Mouse (Mus musculus): ENCODE results near the gene Agpat3.

Agpat3 gene

GRCm38 (mm10) chr10:78324556-78325164, 27.6 kb downstream of the Agpat3 start:
- DNase-seq (ENCODE audit: extremely low spot score, low spot score) = no peak

GRCm38 (mm10) chr10:78323214-78323880, 28.9 kb downstream of the Agpat3 start:
- no peak for DNase-seq (ENCODE audit: extremely low spot score, low spot score)

- DNase-seq (ENCODE audit: extremely low spot score, low spot score) = no peak
These were observed 29.5 kb downstream of the Agpat3 start for GRCm38 (mm10) chr10:78322806-78323205.

- no peak for DNase-seq (ENCODE audit: extremely low spot score, low spot score)
These were observed 31.0 kb downstream of the Agpat3 start for GRCm38 (mm10) chr10:78321133-78321757.

GRCm38 (mm10) chr10:78320526-78320925, 31.8 kb downstream of the Agpat3 start:
- DNase-seq (ENCODE audit: extremely low spot score, low spot score) = no peak

- no peak for DNase-seq (ENCODE audit: extremely low spot score, low spot score)
These were observed 32.3 kb downstream of the Agpat3 start for GRCm38 (mm10) chr10:78319940-78320339.

GRCm38 (mm10) chr10:78317270-78317923, 34.9 kb downstream of the Agpat3 start:
- no peak for DNase-seq (ENCODE audit: extremely low spot score, low spot score)

GRCm38 (mm10) chr10:78316228-78317087, 35.8 kb downstream of the Agpat3 start:
- no peak for DNase-seq (ENCODE audit: extremely low spot score, low spot score)

DNA sequence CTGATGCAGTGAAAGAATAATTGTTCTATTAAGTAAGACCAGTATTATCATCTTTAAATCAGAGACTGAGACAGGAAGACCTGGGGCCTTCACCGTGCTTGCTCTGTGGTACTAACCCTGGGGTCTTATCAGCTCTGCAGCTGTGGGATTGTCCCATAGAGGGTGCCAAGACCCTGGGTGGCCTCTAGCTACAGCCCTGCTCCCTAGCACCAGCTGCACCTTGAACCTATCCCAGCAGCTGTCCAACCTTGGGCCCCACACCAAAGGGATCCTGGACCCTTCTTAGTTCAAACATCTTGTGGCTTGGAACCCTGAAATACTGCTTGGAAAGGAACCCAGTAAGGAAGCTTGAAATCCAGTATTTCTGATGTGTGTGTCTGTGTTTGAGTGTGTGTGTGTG, 37.1 kb downstream of the Agpat3 start:
- DNase-seq (ENCODE audit: extremely low spot score, low spot score) = no peak

- no peak for DNase-seq (ENCODE audit: extremely low spot score, low spot score)
These were observed 40.2 kb downstream of the Agpat3 start for GRCm38 (mm10) chr10:78311886-78312635.

DNA sequence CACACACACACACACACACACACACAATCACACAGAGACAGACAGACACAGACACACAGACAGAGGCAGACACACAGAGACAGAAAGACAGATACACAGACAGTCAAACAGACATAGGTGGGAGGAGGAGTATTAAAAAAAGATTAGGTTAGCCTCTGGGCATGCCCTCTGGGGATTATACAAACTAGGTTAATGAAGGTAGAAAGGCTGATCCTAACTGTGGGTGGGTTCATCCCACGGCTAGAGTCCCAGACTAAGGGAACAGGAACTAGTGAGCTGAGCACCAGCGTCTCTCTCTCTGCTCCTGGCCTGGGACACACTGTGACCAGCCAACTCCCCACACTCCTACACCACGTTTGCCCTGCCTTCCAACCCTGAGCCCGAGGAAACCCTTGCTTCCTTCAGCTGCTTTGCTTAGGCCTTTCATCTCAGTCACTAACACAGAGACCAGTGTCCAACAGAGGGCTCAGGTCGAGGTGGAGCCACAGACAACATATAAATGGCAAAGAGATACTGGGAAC, 41.5 kb downstream of the Agpat3 start:
- DNase-seq (ENCODE audit: extremely low spot score, low spot score) = no peak

GRCm38 (mm10) chr10:78308617-78309016, 43.7 kb downstream of the Agpat3 start:
- DNase-seq (ENCODE audit: extremely low spot score, low spot score) = no peak

DNA sequence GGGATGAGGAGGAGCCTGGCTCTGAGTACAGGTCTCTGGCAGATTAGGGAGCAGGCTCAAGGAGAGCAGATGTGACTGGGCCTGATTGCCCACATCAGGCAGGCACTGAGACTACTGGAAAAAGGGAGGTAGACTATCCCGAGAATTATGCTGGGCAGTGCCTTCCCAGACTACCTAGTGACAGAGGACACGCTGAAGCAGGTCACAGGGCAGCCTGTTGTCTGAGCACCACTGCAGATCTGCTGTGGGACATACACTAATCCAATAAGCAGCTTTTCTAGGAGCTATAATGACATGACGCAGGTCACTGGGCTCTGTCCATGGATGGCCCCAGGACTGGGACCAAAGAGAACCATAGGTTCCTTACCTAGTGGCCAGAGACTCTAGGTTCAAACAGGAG, 44.9 kb downstream of the Agpat3 start:
- DNase-seq (ENCODE audit: extremely low spot score, low spot score) = no peak

- DNase-seq (ENCODE audit: extremely low spot score, low spot score) = no peak
These were observed 46.3 kb downstream of the Agpat3 start for GRCm38 (mm10) chr10:78306027-78306426.

DNA sequence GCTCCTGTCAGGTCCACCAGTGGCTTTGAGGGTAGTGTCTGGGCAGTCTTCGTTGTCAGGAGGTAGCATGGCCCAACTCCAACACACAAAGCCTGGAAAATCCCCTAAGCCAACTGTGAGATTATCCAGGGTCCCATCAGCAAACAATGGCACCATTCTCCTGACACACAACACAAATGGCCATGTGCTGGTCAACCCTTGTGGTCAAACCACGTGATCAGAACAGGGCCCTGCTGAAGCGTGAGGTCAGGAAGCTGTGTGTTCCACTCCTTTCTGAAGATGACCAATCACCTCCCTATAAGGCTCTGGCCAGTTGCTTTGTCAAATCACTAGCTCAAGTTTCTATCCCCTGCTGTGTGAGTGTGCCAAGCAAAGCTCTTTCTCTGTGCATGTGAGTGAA, 47.3 kb downstream of the Agpat3 start:
- DNase-seq (ENCODE audit: extremely low spot score, low spot score) = no peak

- no peak for DNase-seq (ENCODE audit: extremely low spot score, low spot score)
These were observed 48.6 kb downstream of the Agpat3 start for GRCm38 (mm10) chr10:78303675-78304074.

- no peak for DNase-seq (ENCODE audit: extremely low spot score, low spot score)
These were observed 52.2 kb downstream of the Agpat3 start for GRCm38 (mm10) chr10:78300061-78300460.

DNA sequence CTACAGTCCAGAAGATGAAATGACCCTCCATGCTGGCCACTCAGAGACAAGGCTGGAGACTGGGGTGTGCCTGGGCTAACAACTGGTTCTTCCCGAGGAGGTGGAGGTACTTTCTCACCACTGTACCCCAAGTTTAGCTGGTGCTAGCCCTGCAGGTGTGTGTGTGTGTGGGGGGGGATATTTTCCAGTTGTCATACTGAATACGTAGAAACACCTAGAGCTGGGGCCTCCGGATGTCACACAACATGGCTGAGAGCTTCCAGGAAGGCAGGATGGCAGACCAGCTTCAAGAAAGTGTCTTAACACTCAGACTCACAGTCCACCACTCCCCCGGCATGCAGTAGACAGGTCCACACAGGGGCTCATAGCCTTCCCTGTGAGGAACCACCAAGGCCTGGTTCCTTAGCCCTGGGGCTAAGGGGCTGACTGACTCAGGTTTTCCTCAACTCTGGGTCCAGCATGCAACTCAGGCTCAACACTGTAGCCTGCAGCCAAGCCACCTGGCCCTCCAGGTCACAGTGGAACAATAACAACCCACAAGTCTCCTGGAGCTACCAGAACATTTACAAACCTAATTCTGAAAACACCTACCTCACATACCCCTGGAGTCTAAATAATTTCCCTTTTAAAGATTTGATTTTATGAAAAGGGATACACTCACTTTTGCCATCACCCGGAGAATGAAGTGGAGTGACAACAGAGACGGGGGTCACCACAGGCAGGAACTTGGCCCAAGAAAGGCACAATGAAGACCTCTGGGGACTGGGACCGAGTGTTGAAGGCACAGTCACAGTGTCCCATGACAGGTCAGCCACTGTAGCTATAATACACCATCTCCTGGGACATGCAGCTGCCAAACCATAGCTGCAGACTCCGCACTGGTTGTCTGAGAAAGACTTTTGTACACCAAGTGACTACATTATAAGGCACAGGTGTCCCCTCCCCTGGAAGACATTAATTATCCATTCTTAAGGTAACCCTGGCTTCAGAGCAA, 53.3 kb downstream of the Agpat3 start:
- no peak for DNase-seq (ENCODE audit: extremely low spot score, low spot score)

All from neural tube, embryonic 10.5 days (tissue).